Mouse (Mus musculus): ENCODE data around the gene Ppp4r3a. TPM values are rescaled to one million over a fixed set of nuclear protein-coding genes. Genes with fewer than 3 reads are reported as not detected.
A peak's percentile ranks its signal among the peaks of the same experiment; 100 is the strongest.

Gene Ppp4r3a
- polyA plus RNA-seq, 1 experiment = 12.7 TPM

GRCm38 (mm10) chr12:101069813-101070212, 13.7 kb downstream of the Ppp4r3a start:
- H3K27me3 ChIP-seq (ENCODE audit: control insufficient read depth, insufficient read depth, insufficient read length) = no peaks in the 10 kb centered on the region
- peaks cover 94% of the 10 kb centered on the region for H3K79me3 ChIP-seq (ENCODE audit: low read depth)
- H3K4me3 ChIP-seq (ENCODE audit: insufficient read depth, poor library complexity, severe bottlenecking) = no peak overlapping the region
- peaks cover 100% of the 10 kb centered on the region for H3K79me2 ChIP-seq (ENCODE audit: control insufficient read depth, insufficient read depth)
- TF ChIP-seq FOSL1 (IDR thresholded peaks at IDR 0.05; ENCODE audit: insufficient read depth, low read length, poor library complexity, severe bottlenecking) (no peak), MYOG (IDR thresholded peaks at IDR 0.05; ENCODE audit: control insufficient read depth, extremely low read depth, insufficient read length) (no peak), MYOD1 (IDR thresholded peaks at IDR 0.05; ENCODE audit: control insufficient read depth, insufficient read length, low read depth) (no peak), CTCF (IDR thresholded peaks at IDR 0.05; ENCODE audit: control insufficient read depth, insufficient read depth, insufficient read length) (no peak), USF1 (IDR thresholded peaks at IDR 0.05; ENCODE audit: low read depth) (no peak), MAX (IDR thresholded peaks at IDR 0.05) (no peak), CEBPB (IDR thresholded peaks at IDR 0.05; ENCODE audit: low read depth) (no peak)
- peaks cover 74% of the 10 kb centered on the region for H3K36me3 ChIP-seq (ENCODE audit: control insufficient read depth, insufficient read depth)
- no peak overlapping the region for H3ac ChIP-seq (ENCODE audit: control insufficient read depth, insufficient read length, low read depth)

- no peaks in the 10 kb centered on the region for H3K27me3 ChIP-seq (ENCODE audit: control insufficient read depth, insufficient read depth, insufficient read length)
- no peak for TF ChIP-seq MYOD1 (IDR thresholded peaks at IDR 0.05; ENCODE audit: control insufficient read depth, insufficient read length, low read depth)
- no peak for TF ChIP-seq MYOG (IDR thresholded peaks at IDR 0.05; ENCODE audit: control insufficient read depth, extremely low read depth, insufficient read length)
- no peak for TF ChIP-seq CEBPB (IDR thresholded peaks at IDR 0.05; ENCODE audit: low read depth)
- no peak for TF ChIP-seq MAX (IDR thresholded peaks at IDR 0.05)
- no peak for TF ChIP-seq CTCF (IDR thresholded peaks at IDR 0.05; ENCODE audit: control insufficient read depth, insufficient read depth, insufficient read length)
These were observed 17.2 kb downstream of the Ppp4r3a start for GRCm38 (mm10) chr12:101066329-101066728.

GRCm38 (mm10) chr12:101039956-101040355, 43.5 kb downstream of the Ppp4r3a start:
- Histone ChIP-seq H3K4me3 (ENCODE audit: insufficient read depth, poor library complexity, severe bottlenecking) (no peak overlapping the region), H3K36me3 (ENCODE audit: control insufficient read depth, insufficient read depth) (peaks cover 63% of the 10 kb centered on the region), H3K27me3 (ENCODE audit: control insufficient read depth, insufficient read depth, insufficient read length) (no peaks in the 10 kb centered on the region), H3K79me2 (ENCODE audit: control insufficient read depth, insufficient read depth) (no peaks in the 10 kb centered on the region), H3ac (ENCODE audit: control insufficient read depth, insufficient read length, low read depth) (no peak overlapping the region), H3K79me3 (ENCODE audit: low read depth) (no peaks in the 10 kb centered on the region)
- TF ChIP-seq USF1 (IDR thresholded peaks at IDR 0.05; ENCODE audit: low read depth) (no peak), MAX (IDR thresholded peaks at IDR 0.05) (no peak), CEBPB (IDR thresholded peaks at IDR 0.05; ENCODE audit: low read depth) (no peak), CTCF (IDR thresholded peaks at IDR 0.05; ENCODE audit: control insufficient read depth, insufficient read depth, insufficient read length) (no peak), MYOD1 (IDR thresholded peaks at IDR 0.05; ENCODE audit: control insufficient read depth, insufficient read length, low read depth) (no peak), FOSL1 (IDR thresholded peaks at IDR 0.05; ENCODE audit: insufficient read depth, low read length, poor library complexity, severe bottlenecking) (no peak), MYOG (IDR thresholded peaks at IDR 0.05; ENCODE audit: control insufficient read depth, extremely low read depth, insufficient read length) (no peak)

More at GRCm38 (mm10) chr12:101066329-101066728, 17.2 kb downstream of the Ppp4r3a start:
- Histone ChIP-seq H3K79me2 (ENCODE audit: control insufficient read depth, insufficient read depth) (peaks cover 99% of the 10 kb centered on the region), H3ac (ENCODE audit: control insufficient read depth, insufficient read length, low read depth) (no peak overlapping the region), H3K79me3 (ENCODE audit: low read depth) (peaks cover 71% of the 10 kb centered on the region), H3K36me3 (ENCODE audit: control insufficient read depth, insufficient read depth) (peaks cover 81% of the 10 kb centered on the region), H3K4me3 (ENCODE audit: insufficient read depth, poor library complexity, severe bottlenecking) (no peak overlapping the region)

DNA sequence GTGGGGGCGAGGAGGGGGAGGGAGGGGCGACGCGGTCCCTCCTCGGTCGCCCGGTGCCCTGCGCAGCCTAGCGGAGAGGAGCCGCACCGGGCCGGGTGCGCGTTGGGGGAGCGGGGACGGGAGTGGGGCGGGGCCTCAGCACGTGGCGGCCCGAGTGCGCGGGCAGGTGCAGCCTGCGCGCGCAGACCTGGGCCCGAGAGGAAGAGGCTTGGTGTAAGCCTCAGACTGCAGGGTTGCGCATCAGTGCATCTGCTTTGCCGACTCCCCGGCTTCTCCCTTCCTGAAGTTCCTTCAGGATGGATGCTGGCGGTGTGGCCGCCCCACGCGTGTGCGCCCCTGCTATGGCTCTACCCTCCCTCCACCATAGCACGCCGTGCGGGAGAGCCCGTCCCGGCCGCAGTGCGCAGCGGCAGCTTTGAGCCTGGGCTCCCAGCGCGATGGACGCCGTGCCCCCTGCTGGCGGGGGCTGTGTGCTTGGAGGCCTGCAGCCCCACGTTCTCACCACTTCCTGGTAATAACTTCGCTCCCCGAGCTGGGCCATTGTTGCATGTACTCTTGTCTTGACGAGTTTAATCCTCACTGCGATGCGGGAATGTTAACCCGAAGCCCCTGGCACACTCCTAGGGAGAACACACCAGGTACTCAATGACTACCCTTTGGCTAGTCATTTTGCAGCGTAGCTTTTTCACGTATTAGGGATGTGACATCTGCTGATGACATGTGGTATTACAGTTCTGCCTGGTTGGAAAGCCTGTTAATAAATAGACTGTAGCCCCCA, 54.4 kb downstream of the Ppp4r3a start, which contains the start of gene Ccdc88c:
Ccdc88c (minus strand) TSS at position 103 of the 778 bp plus-strand sequence.
- H3K27me3 ChIP-seq (ENCODE audit: control insufficient read depth, insufficient read depth, insufficient read length) = no peaks in the 10 kb centered on the region
- H3K36me3 ChIP-seq (ENCODE audit: control insufficient read depth, insufficient read depth) = no peaks in the 10 kb centered on the region
- TF ChIP-seq CTCF (IDR thresholded peaks at IDR 0.05; ENCODE audit: control insufficient read depth, insufficient read depth, insufficient read length) (peak; percentile 99), USF1 (IDR thresholded peaks at IDR 0.05; ENCODE audit: low read depth) (no peak), FOSL1 (IDR thresholded peaks at IDR 0.05; ENCODE audit: insufficient read depth, low read length, poor library complexity, severe bottlenecking) (no peak), CEBPB (IDR thresholded peaks at IDR 0.05; ENCODE audit: low read depth) (no peak), MYOD1 (IDR thresholded peaks at IDR 0.05; ENCODE audit: control insufficient read depth, insufficient read length, low read depth) (no peak), MAX (IDR thresholded peaks at IDR 0.05) (peak; percentile 65), MYOG (IDR thresholded peaks at IDR 0.05; ENCODE audit: control insufficient read depth, extremely low read depth, insufficient read length) (no peak)
- peak within 1 kb of the TSS; percentile 51 for H3K4me3 ChIP-seq (ENCODE audit: insufficient read depth, poor library complexity, severe bottlenecking)
- H3ac ChIP-seq (ENCODE audit: control insufficient read depth, insufficient read length, low read depth) = peak within 1 kb of the TSS; percentile 45
- H3K79me3 ChIP-seq (ENCODE audit: low read depth) = no peaks in the 10 kb centered on the region
- H3K79me2 ChIP-seq (ENCODE audit: control insufficient read depth, insufficient read depth) = peaks cover 28% of the 10 kb centered on the region

DNA sequence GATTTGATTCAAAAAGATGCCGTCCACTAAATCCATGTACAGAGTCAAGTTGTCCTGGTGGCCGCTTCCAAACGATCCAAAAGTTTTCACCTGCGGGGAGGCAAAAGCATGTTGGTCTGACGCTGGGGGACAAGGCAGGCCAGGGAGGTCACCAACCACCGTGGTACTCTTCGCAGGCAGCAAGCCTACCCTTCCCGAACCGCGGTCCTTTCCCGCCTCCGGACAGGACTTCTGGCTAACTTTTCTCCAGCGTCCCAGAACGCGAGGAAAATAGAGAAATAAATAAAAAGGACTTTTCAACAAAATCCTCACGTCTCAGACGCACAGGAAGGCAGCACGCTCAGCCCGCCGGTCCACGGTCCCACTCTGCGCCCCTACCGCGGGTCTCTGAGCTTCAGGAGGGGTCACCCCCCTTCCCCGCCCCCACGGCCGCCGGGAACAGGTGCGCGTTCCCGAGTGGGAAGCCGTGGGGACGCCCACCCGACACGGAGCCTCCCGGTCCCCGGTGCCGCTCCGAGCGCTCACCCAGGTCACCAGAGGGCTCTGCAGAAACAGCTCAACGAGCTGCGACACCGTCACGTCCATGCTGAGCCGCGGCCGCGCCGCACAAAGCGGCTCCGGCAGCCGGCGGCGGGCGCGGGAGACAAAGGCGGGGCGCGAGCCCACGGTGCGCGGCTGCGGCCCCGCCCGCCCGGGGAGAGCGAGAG, 55.1 kb downstream of the Ppp4r3a start:
- TF ChIP-seq MYOG (IDR thresholded peaks at IDR 0.05; ENCODE audit: control insufficient read depth, extremely low read depth, insufficient read length) = no peak
- TF ChIP-seq USF1 (IDR thresholded peaks at IDR 0.05; ENCODE audit: low read depth) = no peak

More for the DNA sequence above, 55.1 kb downstream of the Ppp4r3a start:
- Histone ChIP-seq H3ac (ENCODE audit: control insufficient read depth, insufficient read length, low read depth) (peak overlapping the region; percentile 45), H3K79me2 (ENCODE audit: control insufficient read depth, insufficient read depth) (peaks cover 28% of the 10 kb centered on the region), H3K79me3 (ENCODE audit: low read depth) (no peaks in the 10 kb centered on the region), H3K4me3 (ENCODE audit: insufficient read depth, poor library complexity, severe bottlenecking) (peak overlapping the region; percentile 51), H3K27me3 (ENCODE audit: control insufficient read depth, insufficient read depth, insufficient read length) (no peaks in the 10 kb centered on the region), H3K36me3 (ENCODE audit: control insufficient read depth, insufficient read depth) (no peaks in the 10 kb centered on the region)

Measured in C2C12 (cell line).